Mouse (Mus musculus) layer of hippocampus, adult 11-12 months (tissue): ENCODE measurements around the gene Zbbx.

Experiments used
- DNase-seq: peaks from one replicate; pipeline ENCODE4 v3.0.0; 2022; ENCODE audit warnings: low spot score

Gene Zbbx

DNA sequence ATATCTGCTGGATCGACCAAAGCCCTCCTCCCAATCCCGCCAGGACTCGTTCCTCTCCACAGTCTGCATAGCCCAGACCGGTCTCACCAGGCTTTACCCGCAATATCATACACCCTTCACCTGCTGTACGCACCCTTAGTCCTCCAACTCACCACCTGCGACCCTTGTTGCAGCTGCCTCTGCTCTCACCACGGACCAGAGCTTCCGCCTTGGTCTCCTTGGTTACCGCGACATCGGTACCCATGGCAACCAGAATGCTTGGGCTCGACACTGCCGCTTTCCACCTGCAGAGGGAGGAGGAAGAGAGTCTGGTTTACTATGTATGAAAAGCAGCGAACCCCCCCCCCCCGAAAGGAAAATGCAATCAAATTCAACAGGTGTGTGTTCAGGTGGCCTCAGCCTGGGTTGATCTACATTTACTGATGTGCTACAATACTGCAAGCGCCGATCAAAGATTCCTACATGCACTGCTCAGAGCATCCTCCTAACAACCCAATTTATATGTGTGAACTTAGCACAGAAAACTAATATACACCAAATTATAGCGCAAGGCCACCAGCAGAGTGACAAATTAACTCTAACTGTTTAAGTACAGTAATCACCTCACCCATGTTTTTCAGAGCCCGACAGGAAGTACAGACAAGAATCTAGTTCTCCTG, at the start of gene Zbbx:
Gene Zbbx, minus strand, starts transcription at position 197 of the 659 bp plus-strand sequence.
- DNase-seq: peak; percentile 64

DNA sequence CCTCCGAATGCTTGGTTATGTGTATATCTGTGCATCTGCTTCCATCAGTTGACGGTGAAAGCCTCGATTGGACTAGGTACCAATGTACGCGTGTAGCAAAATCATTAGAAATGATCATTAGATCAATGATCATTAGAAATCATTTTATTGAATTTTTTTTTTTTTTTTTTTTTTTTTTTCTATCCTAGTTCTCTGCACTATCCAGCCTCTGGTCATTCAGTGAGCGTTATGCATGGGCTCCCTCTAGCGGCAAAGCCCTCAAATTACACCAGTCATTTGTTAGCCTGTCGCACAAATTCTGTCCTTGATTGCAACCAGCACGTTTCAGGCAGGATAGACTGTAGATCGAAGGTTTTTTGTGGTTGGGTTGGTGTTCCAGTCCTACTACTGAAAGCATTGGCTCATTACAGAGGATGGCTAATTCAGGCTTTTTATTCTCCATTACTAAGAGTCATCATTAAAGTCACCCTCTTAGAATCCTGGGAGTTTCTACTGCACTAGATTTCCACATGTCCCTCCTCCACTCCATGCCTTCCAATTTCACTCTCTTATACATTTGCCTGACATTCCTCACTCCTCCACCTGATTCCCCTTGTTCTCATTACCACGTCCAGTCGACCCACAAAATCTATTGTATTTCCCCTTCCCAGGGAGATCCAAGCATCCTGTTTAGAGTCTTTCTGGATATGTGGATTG, 38.1 kb upstream of the Zbbx start:
- peak; percentile 57 for DNase-seq

DNA sequence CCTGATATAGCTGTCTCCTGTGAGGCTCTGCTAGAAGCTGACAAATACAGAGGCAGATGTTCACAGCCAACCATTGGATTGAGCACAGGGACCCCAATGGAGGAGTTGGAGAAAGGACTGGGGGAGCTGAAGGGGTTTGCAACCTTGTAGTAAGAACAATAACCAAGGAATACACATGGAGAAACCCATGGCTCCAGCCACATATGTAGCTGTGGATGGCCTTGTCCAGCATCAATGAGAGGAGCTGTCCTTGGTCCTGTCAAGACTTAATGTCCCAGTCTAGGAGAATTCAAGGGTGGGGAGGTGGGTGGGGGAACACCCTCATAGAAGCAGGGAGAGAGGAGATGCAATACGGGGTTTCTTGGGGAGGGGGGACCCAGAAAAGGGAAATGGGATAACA, 17.8 kb upstream of the Zbbx start:
- no peak for DNase-seq

DNA sequence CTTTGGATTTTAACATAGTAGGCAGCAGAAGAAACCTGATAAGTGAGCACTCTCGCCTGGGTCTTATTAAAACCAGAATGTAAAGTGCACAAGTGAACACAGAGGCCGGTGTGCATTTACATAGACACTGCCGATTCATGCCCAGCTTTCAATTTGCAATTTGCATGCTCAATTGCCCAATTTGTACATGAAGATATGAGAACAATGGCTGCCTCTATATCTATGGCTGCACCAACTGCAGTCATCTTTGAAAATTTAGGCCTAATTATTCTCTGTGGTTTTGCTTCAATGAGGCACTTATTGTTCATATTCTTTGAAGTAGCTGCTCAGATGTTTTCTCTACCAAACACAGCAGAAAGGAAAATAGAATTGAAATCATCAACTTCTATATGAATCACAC, 23.0 kb downstream of the Zbbx start:
- no peak for DNase-seq

DNA sequence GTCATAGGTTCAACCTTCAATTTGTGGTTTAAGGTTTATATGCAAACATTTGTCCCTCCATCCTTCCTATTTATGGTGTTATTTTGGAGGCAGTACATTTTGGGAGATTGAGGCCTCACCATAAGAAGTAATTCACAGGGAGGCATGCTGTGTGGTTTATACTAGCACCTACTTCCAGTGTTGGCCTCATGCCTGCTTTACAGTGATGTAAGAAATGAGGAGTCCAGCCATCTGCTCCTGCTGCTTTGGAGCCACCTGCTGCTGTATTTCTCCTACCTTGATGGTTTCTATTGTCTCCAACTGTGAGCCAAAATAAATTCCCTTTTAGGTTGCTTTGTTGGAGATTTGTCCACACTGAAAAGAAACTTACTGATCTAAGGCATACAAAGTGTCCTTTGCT, 60.0 kb downstream of the Zbbx start:
- peak; percentile 23 for DNase-seq

DNA sequence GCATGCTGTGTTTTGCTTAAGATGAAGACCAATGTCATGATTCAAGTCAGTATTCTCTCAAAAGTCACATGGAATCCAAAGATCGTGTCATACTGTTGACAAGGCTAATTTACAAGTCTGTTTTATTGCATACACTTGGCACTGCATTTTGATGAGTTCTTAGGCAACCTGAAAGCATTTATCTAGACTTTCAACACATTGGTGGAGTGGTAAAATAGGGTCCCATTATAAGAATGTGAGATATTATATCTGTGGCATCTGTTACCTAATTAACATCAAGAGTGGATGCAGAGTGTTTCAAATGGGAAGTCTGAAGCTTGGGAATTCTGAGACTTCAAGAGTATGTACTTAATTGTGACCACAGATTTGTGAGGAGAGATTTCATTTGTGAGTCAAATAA, 79.1 kb downstream of the Zbbx start:
- no peak for DNase-seq

DNA sequence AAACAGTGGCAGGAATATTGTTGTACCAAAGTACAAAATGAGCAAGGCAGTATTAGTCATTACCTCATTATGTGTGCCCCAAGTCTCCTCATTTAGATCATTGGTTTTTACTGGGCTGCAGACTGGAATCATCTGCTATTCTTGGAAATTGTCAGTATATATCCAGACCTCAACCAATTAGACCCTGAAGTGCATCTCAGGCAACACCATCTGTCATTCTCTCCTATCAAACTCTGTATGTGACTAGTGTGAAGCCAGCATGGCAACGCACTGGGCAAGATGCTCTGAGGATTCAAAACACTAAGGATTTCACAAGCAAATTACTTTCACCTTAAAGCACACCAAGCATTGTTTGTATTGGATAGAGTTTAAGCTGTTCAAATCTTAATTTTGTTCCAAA, 85.9 kb downstream of the Zbbx start:
- DNase-seq: no peak

DNA sequence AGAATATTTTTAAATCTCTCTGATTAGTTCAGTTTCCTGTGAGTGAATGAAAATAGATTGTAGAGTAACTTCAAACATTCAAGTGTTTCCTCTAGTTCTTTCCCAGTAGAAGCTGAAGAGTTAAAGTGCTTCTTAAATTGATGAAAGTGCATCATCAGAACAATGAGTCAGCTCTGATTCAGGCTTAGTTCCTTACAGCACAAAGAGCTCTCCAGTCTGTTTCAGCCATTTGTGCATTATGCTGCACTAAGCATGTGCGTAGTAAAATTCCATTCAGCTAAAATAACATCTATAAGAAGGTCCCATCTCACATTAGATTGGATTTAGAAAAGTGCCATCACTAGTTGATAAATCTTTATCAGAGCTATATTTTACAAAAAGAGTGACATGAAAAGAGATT, 155.1 kb downstream of the Zbbx start:
- no peak for DNase-seq
